Mouse (Mus musculus) ES-Bruce4 (cell line): ENCODE data around the gene Ndrg3.

Source experiments
- CTCF ChIP-seq: IDR thresholded peaks from one replicate; pipeline ENCODE4 v1.8.1; 2011; ENCODE audit warnings: low read depth, low read length
- EP300 ChIP-seq: IDR thresholded peaks from 2 replicates; pipeline ENCODE4 v1.6.1; 2011; ENCODE audit warnings: low read depth, low read length; ENCODE audit not compliant: insufficient read depth
- POLR2A ChIP-seq: IDR thresholded peaks from one replicate; pipeline ENCODE4 v1.8.1; 2011; ENCODE audit warnings: low read length; ENCODE audit not compliant: insufficient read depth

- no peak for TF ChIP-seq POLR2A
- TF ChIP-seq CTCF: no peak
- no peak for TF ChIP-seq EP300
Measured at GRCm38 (mm10) chr2:157037303-157037702, 45.4 kb upstream of the Ndrg3 start.
